Mouse (Mus musculus): ENCODE measurements around the gene Dhx34. TPM values are rescaled to one million over a fixed set of nuclear protein-coding genes. Genes with fewer than 3 reads are reported as not detected.
"Not testable (repeated sequence)": the region's sequence is repeated elsewhere in the genome, so short reads cannot be mapped to it uniquely, and the experiment has no call there.

Gene Dhx34
- polyA plus RNA-seq (2015; fragmentation: Nextera tagmentation; extraction: Ambion mirVana), result 6.0 and 6.4 TPM in 2 replicates

DNA sequence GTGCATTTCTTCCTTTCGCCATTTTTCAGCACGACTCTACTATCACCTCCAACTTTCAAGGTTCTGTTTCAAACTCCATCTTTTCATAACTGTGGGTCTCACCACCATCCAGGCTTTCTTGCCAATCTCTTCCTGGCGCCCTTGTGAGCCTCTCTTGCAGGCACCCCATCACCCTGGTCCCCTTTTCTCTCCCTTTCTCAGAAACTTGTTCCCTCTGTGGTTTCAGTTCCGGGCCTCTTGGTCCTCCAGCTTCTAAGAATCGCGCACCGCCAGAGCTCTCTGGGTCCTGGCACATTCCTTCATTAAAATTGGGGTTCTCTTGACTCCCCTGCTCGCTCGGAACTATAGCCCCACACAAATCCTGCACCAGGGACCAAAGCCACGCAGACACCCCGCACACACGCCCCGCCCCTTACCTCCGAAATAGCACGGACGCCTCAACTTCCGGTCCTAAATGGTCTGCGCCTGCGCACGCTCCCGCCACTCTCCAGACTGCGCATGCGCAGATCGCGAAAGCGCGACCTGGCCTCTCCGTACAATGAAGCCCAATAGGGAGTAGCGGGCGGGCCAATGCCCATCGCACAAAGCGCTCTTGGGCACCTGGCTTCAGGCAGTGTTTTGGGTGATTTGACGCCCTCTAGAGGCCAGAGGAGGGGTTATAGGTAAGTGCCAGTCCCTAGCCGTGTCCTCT is at the start of gene Dhx34:
Gene Dhx34, minus strand, starts transcription at position 456 of the 691 bp plus-strand sequence.
- WGBS (ENCODE audit: insufficient replicate concordance), result 1% methylated on average over 34 of the region's 34 CpGs
- ATAC-seq (ENCODE audit: low read depth) (peak; percentile 98), DNase-seq (peak; percentile 97)
- Histone ChIP-seq H3K4me1 (replicated peaks) (peaks cover 21% of the 10 kb centered on the region), H3K36me3 (peaks cover 13% of the 10 kb centered on the region), H3K27me3 (0 out of 2 replicates have a peak, but pooled peaks cover 11% of the 10 kb centered on the region), H3K27ac (peak within 1 kb of the TSS; percentile 80), H3K9me3 (replicated peaks) (no peaks in the 10 kb centered on the region), H3K4me3 (replicated peaks) (peak within 1 kb of the TSS; percentile 82), H3K9ac (peak within 1 kb of the TSS; percentile 86), H3K4me2 (peak within 1 kb of the TSS; percentile 84)

DNA sequence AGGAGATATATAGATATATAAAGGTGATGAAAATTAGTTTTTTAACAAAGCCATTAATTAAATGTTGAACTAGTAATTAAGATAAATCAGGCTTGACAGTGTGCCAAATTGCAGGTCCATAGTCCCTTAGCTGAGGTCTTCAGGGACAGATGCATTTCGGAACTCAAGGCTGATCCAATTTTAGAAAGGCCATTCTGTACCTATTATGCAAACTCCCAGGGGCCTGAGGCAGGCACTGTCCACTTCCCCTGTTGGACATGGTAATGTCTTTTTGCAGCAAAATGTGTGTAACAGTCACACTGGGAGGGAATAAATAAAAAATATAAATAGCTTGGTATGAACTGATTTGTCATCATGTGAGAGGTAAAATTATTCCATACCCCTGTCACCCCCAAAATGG is 49.3 kb upstream of the Dhx34 start:
- no peak overlapping the region for H3K27ac ChIP-seq
- H3K4me1 ChIP-seq (replicated peaks), result peaks cover 58% of the 10 kb centered on the region
- H3K36me3 ChIP-seq, result peaks cover 16% of the 10 kb centered on the region
- no peak for DNase-seq
- WGBS (ENCODE audit: insufficient replicate concordance), result 80% methylated on average over 1 of the region's 1 CpGs
- ATAC-seq (ENCODE audit: low read depth), result no peak
- H3K27me3 ChIP-seq, result no peaks in the 10 kb centered on the region
- no peaks in the 10 kb centered on the region for H3K9me3 ChIP-seq (replicated peaks)
- H3K9ac ChIP-seq, result peak overlapping the region; percentile 93; the same call in 1 of the 2 replicates
- no peak overlapping the region for H3K4me3 ChIP-seq (replicated peaks)
- no peak overlapping the region; the same call in 1 of the 2 replicates for H3K4me2 ChIP-seq

DNA sequence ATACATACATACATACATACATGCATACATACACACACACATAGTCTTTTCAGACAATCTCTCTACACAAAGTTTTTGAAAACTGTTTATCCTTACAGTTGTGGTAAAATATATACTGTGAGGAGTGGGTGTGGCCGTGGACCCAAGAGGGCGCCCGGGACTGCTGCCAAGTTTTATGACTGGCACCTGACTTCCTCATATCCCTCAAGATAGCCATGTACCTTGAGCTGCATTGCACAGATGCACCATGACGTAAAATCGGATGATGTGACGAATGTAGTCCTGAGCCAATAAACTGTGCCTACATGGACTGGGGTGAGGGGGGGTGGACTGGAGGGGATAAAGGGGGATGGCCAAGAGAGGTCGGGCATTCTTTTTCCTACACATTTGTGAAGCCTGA is 44.8 kb upstream of the Dhx34 start:
- not testable (repeated sequence) for H3K9ac ChIP-seq; H3K36me3 ChIP-seq; DNase-seq; H3K4me3 ChIP-seq (replicated peaks); ATAC-seq (ENCODE audit: low read depth); H3K9me3 ChIP-seq (replicated peaks); H3K27me3 ChIP-seq; H3K4me2 ChIP-seq; H3K27ac ChIP-seq
- 63% methylated on average over 7 of the region's 7 CpGs for WGBS (ENCODE audit: insufficient replicate concordance)
- peaks cover 17% of the 10 kb centered on the region for H3K4me1 ChIP-seq (replicated peaks)

DNA sequence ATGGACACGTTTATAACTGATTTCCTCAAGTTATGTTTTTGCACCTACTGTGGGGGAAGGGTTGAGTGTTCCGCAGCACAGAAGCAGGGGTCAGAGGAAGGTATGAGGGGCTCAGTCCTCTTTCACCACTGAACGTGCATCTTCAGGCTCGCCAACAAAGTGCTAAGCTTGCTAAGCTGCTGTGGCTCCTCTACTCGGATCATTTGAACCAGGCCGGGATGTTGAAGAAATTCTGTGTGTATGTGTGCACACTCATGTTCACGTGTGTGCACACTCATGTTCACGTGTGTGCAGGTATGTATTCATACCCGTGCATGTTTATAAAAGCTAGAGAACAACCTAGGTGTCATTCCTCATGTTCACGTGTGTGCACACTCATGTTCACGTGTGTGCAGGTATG is 44.0 kb upstream of the Dhx34 start:
- WGBS (ENCODE audit: insufficient replicate concordance), result 76% methylated on average over 11 of the region's 11 CpGs
- H3K9ac ChIP-seq, result no peak overlapping the region
- peaks cover 13% of the 10 kb centered on the region for H3K4me1 ChIP-seq (replicated peaks)
- no peaks in the 10 kb centered on the region for H3K9me3 ChIP-seq (replicated peaks)
- H3K4me3 ChIP-seq (replicated peaks), result no peak overlapping the region
- ATAC-seq (ENCODE audit: low read depth), result no peak
- H3K27ac ChIP-seq, result no peak overlapping the region
- peaks cover 4% of the 10 kb centered on the region; the same call in 1 of the 2 replicates for H3K36me3 ChIP-seq
- no peak overlapping the region for H3K4me2 ChIP-seq
- no peaks in the 10 kb centered on the region for H3K27me3 ChIP-seq
- DNase-seq, result no peak

DNA sequence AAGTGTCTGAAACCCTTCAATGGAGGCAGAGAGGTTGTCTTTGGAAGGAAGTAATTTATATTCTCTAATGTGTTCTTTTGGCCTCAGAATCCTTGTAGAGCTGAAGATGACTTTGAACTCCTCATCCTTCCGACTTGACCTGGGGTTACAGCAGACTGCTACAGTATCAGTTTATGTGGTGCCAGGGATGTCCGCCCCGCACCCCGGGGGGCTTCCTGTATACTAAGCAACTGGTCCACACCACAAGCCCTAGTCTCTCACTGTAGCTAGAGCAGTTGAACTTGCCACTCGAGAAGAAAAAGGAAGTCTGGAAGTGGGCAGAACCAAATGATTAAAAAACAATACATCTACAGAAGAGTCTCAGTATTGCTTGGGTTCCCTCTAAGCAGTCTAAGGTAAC is 42.0 kb upstream of the Dhx34 start:
- ATAC-seq (ENCODE audit: low read depth) (no peak), DNase-seq (no peak)
- H3K4me2 ChIP-seq, result no peak overlapping the region
- H3K9ac ChIP-seq, result no peak overlapping the region
- 44% methylated on average over 5 of the region's 5 CpGs for WGBS (ENCODE audit: insufficient replicate concordance)
- no peak overlapping the region for H3K4me3 ChIP-seq (replicated peaks)
- H3K27ac ChIP-seq, result no peak overlapping the region
- H3K4me1 ChIP-seq (replicated peaks), result no peaks in the 10 kb centered on the region
- H3K27me3 ChIP-seq, result no peaks in the 10 kb centered on the region
- no peaks in the 10 kb centered on the region for H3K9me3 ChIP-seq (replicated peaks)
- H3K36me3 ChIP-seq, result no peaks in the 10 kb centered on the region

DNA sequence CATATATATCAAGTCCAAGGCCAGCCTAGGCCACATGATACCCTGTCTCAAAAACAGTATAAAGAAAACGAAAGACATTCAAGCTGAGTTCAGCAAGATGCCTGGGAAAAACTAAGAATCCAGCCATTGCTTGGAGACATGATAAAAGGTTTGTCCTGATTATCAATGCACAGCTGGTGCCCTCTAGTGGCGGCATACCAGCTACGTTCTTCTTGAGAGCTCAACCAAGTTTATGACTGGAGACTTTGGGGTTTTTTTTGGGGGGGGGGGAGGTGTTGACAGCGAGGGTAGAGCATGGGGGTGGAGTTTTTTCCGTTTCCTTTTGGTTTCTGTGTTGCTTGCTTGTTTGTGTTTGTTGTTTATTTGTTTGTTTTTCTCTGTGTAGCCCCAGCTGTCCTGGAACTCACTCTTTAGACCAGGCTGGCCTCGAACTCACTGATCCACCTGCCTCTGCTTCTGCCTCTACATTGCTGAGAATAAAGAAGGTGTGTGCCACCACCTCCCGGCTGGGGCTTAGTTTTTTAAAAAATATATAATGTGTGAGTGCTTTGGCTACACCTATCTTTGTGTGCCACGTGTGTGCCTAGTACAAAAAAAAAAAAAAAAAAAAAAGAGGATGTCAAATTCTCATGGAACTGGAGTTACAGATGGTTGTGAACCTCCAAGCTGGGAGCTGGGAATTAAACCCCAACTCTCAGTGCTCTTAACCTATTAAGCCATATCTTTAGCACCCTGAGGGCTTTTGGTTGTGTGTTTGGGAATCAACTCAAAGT is 41.4 kb upstream of the Dhx34 start:
- ATAC-seq (ENCODE audit: low read depth) (no peak), DNase-seq (peak; percentile 58)
- H3K9ac ChIP-seq, result no peak overlapping the region
- H3K4me2 ChIP-seq, result no peak overlapping the region
- H3K9me3 ChIP-seq (replicated peaks), result no peaks in the 10 kb centered on the region
- H3K4me1 ChIP-seq (replicated peaks), result no peaks in the 10 kb centered on the region
- WGBS (ENCODE audit: insufficient replicate concordance), result 21% methylated on average over 8 of the region's 8 CpGs
- H3K27ac ChIP-seq, result no peak overlapping the region
- H3K27me3 ChIP-seq, result no peaks in the 10 kb centered on the region
- H3K4me3 ChIP-seq (replicated peaks), result no peak overlapping the region
- H3K36me3 ChIP-seq, result no peaks in the 10 kb centered on the region

DNA sequence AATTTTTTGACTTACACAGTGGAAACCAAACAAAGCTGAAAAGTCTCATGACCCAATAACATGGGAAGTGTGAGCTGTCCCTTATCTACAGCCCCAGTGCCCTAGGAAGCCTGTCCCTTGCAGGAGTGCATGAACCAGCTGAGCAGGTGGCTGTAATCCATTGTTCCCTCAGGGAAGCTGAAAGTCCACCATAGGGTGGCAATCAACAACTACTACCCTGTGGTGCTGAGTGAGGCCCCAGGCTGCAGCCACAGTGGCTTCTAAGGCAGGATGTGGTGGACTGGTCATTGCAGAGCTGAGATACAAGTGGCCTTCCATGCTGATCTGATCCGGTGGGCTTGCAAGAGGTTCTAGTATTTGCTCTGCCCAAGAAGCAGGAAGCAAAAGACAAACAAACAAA is 39.3 kb upstream of the Dhx34 start:
- H3K4me2 ChIP-seq, result no peak overlapping the region
- no peaks in the 10 kb centered on the region for H3K27me3 ChIP-seq
- no peaks in the 10 kb centered on the region for H3K36me3 ChIP-seq
- no peaks in the 10 kb centered on the region for H3K4me1 ChIP-seq (replicated peaks)
- DNase-seq, result no peak
- WGBS (ENCODE audit: insufficient replicate concordance), result 30% methylated on average over 1 of the region's 1 CpGs
- no peaks in the 10 kb centered on the region for H3K9me3 ChIP-seq (replicated peaks)
- H3K27ac ChIP-seq, result no peak overlapping the region
- no peak overlapping the region for H3K9ac ChIP-seq
- H3K4me3 ChIP-seq (replicated peaks), result no peak overlapping the region
- ATAC-seq (ENCODE audit: low read depth), result no peak

DNA sequence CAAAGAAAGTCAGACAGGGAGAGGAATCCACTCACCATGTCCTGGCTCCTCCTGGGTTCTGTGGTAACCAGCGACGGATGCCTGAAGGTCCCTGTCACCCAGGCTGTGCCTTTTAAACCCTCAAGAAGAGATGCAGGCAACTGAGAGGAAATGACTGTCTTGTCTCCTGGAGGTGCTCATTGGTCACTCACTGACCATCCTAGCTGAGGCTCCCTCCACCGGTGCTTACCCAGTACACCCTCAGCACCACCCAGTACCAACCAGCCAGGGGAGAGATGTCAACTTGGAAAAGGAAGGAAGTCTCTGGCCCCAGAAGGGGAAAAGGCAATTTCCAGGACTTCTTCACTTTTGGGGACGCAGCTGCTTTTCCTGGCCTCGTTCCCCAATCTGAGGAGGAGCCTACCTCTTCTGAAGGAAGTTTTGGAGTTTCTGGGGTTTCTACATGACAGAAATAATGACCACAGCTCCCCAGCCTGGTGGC is 37.3 kb upstream of the Dhx34 start, which contains the start of gene C5ar1:
Gene C5ar1, minus strand, starts transcription at position 431 of the 481 bp plus-strand sequence.
- Histone ChIP-seq H3K9me3 (replicated peaks) (no peaks in the 10 kb centered on the region), H3K4me2 (no peak within 1 kb of the TSS), H3K36me3 (no peaks in the 10 kb centered on the region), H3K4me1 (replicated peaks) (no peaks in the 10 kb centered on the region), H3K27me3 (no peaks in the 10 kb centered on the region), H3K4me3 (replicated peaks) (no peak within 1 kb of the TSS), H3K9ac (no peak within 1 kb of the TSS), H3K27ac (no peak within 1 kb of the TSS)
- ATAC-seq (ENCODE audit: low read depth) (no peak), DNase-seq (no peak)
- 47% methylated on average over 5 of the region's 5 CpGs for WGBS (ENCODE audit: insufficient replicate concordance)

DNA sequence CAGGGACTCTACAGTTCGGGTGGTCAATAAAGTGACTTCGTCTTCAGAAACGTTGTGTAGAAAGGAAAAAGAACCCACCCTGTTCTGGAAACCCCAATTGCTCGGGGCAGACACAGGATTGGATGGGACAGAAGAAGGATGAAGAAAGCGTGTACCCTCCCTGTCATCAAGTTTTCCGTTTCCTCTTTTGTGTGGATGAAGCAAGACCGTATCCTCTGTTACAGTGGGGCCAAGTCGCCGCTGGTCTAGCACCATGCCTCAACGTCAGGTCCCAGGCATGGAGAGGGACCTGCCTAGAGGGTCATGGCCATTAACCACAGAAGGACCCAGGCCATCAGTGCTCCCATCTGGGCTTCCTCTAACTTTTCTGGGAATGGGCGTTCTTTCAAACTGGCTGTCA is 36.0 kb upstream of the Dhx34 start:
- WGBS (ENCODE audit: insufficient replicate concordance), result 48% methylated on average over 11 of the region's 11 CpGs
- Histone ChIP-seq H3K27ac (no peak overlapping the region), H3K4me1 (replicated peaks) (no peaks in the 10 kb centered on the region), H3K4me3 (replicated peaks) (no peak overlapping the region), H3K36me3 (no peaks in the 10 kb centered on the region), H3K4me2 (no peak overlapping the region), H3K9me3 (replicated peaks) (no peaks in the 10 kb centered on the region), H3K27me3 (no peaks in the 10 kb centered on the region), H3K9ac (no peak overlapping the region)
- ATAC-seq (ENCODE audit: low read depth) (no peak), DNase-seq (no peak)

DNA sequence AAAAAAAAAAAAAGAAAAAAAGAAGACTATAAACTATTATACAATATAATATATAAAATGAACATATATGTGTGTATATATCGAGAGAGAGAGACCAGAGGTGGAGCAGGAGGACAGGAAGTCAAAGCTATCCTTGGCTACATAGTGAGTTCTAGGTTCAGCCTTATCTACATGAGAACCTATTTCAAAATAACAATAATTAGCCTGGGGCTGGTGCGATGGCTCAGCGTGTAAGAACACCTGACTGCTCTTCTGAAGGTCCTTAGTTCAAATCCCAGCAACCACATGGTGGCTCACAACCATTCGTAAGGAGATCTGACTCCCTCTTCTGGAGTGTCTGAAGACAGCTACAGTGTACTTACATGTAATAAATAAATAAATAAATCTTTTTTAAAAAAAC is 34.1 kb upstream of the Dhx34 start:
- not testable (repeated sequence) for H3K27me3 ChIP-seq; H3K36me3 ChIP-seq; H3K9ac ChIP-seq; H3K4me3 ChIP-seq (replicated peaks); DNase-seq; ATAC-seq (ENCODE audit: low read depth); H3K9me3 ChIP-seq (replicated peaks); H3K4me2 ChIP-seq; H3K27ac ChIP-seq; H3K4me1 ChIP-seq (replicated peaks)
- 74% methylated on average over 4 of the region's 4 CpGs for WGBS (ENCODE audit: insufficient replicate concordance)

DNA sequence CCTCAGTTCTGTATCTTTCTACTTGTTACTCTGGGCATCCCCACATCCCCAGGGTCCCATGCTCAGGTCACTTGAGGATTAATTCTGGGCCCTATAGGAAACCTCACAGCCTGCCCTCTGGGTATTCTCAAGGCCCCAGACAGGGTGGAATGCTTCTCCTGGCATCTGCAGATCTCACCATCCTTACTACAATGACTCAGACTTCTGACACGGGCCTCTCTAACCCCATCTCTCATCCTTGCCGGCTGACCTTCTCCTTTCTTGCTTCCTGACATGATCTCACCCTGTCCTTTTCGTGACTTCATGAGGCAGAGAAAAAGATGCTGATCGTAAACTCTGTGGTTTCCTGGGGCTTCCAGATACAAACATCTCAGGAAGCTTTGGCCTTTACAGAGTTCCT is 32.4 kb upstream of the Dhx34 start:
- DNase-seq (no peak), ATAC-seq (ENCODE audit: low read depth) (no peak)
- no peak overlapping the region for H3K27ac ChIP-seq
- no peak overlapping the region for H3K4me3 ChIP-seq (replicated peaks)
- no peaks in the 10 kb centered on the region for H3K27me3 ChIP-seq
- WGBS (ENCODE audit: insufficient replicate concordance), result 13% methylated on average over 4 of the region's 4 CpGs
- peaks cover 3% of the 10 kb centered on the region; the same call in 1 of the 2 replicates for H3K4me1 ChIP-seq (replicated peaks)
- H3K9ac ChIP-seq, result no peak overlapping the region
- H3K9me3 ChIP-seq (replicated peaks), result no peaks in the 10 kb centered on the region
- H3K4me2 ChIP-seq, result no peak overlapping the region
- no peaks in the 10 kb centered on the region for H3K36me3 ChIP-seq

Data from liver, embryonic 13.5 days (tissue).